Mouse (Mus musculus) adrenal gland, postnatal 36 days (tissue): ENCODE results near the gene Prr15l. TPM values are rescaled to one million over a fixed set of nuclear protein-coding genes. Genes with fewer than 3 reads are reported as not detected.

Source experiments
- DNase-seq, 2 experiments: peaks; one replicate each; pipeline ENCODE4 v3.0.0; 2021; ENCODE audit warnings: mixed read lengths in 1 of 2
- total RNA-seq, 2 experiments: library from RNA; stranded (reverse); gene quantifications; 2 replicates each; pipeline ENCODE4 v1.2.3; 2021

Prr15l gene
- total RNA-seq, 2 experiments from 2014 or later: 0.16 to 0.66 TPM

- DNase-seq: no peak
Observed at GRCm38 (mm10) chr11:96947849-96948248, 19.9 kb downstream of the Prr15l start.

- DNase-seq: no peak
Observed at GRCm38 (mm10) chr11:96950767-96951166, 22.9 kb downstream of the Prr15l start.

GRCm38 (mm10) chr11:96952426-96952825, 24.5 kb downstream of the Prr15l start:
- DNase-seq: no peak

- no peak for DNase-seq
Observed at GRCm38 (mm10) chr11:96952896-96953295, 25.0 kb downstream of the Prr15l start.

GRCm38 (mm10) chr11:96955094-96955493, 27.2 kb downstream of the Prr15l start:
- no peak for DNase-seq

GRCm38 (mm10) chr11:96956009-96956724, 28.3 kb downstream of the Prr15l start:
- no peak for DNase-seq

GRCm38 (mm10) chr11:96957061-96957805, 29.3 kb downstream of the Prr15l start:
- DNase-seq: no peak

- DNase-seq: peak; percentile 91 to 94
Observed at GRCm38 (mm10) chr11:96963580-96963979, 35.7 kb downstream of the Prr15l start.

- no peak for DNase-seq
Observed at GRCm38 (mm10) chr11:96966172-96966571, 38.3 kb downstream of the Prr15l start.

GRCm38 (mm10) chr11:96966914-96967543, 39.1 kb downstream of the Prr15l start:
- DNase-seq: peak in 1 of 2 experiments; percentile 48

GRCm38 (mm10) chr11:96967544-96968269, 39.8 kb downstream of the Prr15l start:
- no peak for DNase-seq

- no peak for DNase-seq
Observed at GRCm38 (mm10) chr11:96968476-96968875, 40.6 kb downstream of the Prr15l start.

GRCm38 (mm10) chr11:96969280-96969722, 41.4 kb downstream of the Prr15l start:
- DNase-seq: no peak

GRCm38 (mm10) chr11:96969746-96970145, 41.8 kb downstream of the Prr15l start:
- peak in 1 of 2 experiments; percentile 63 for DNase-seq

GRCm38 (mm10) chr11:96970341-96970740, 42.4 kb downstream of the Prr15l start:
- DNase-seq: no peak

GRCm38 (mm10) chr11:96972906-96973305, 45.0 kb downstream of the Prr15l start:
- no peak for DNase-seq

- DNase-seq: no peak
Observed at GRCm38 (mm10) chr11:96973426-96973964, 45.6 kb downstream of the Prr15l start.

GRCm38 (mm10) chr11:96974813-96975212, 46.9 kb downstream of the Prr15l start:
- no peak for DNase-seq

- DNase-seq: no peak
Observed at GRCm38 (mm10) chr11:96975511-96976378, 47.8 kb downstream of the Prr15l start.

GRCm38 (mm10) chr11:96976379-96976687, 48.4 kb downstream of the Prr15l start:
- no peak for DNase-seq
